Mouse (Mus musculus) regulatory T cell (primary cell): ENCODE results near the gene Igfbp4.

Experiments used
- in situ Hi-C: fragments of 300-600 bp; cut with MboI, MseI; formaldehyde crosslinking; loops from one replicate; pipeline ENCODE4 v1.15.1; 2025; ENCODE audit warnings: high pct_unique_total_duplicates

The Igfbp4 gene

GRCm38 (mm10) chr11:99077869-99078268, 36.8 kb downstream of the Igfbp4 start:
- in situ Hi-C loops: no loop called here

GRCm38 (mm10) chr11:99080902-99081543, 40.0 kb downstream of the Igfbp4 start:
- in situ Hi-C loops: no loop called here

- in situ Hi-C loops: no loop called here
Measured at GRCm38 (mm10) chr11:99081566-99081965, 40.5 kb downstream of the Igfbp4 start.

GRCm38 (mm10) chr11:99082098-99082497, 41.1 kb downstream of the Igfbp4 start:
- in situ Hi-C loops: no loop called here

GRCm38 (mm10) chr11:99083516-99083915, 42.5 kb downstream of the Igfbp4 start:
- in situ Hi-C loops: no loop called here

GRCm38 (mm10) chr11:99084366-99084765, 43.3 kb downstream of the Igfbp4 start:
- in situ Hi-C loops: no loop called here

- in situ Hi-C loops: loop anchor here (5.0 kb wide), 1 partner anchor 36 kb away; no protein-coding TSS in a partner anchor
Measured at GRCm38 (mm10) chr11:99088486-99088885, 47.4 kb downstream of the Igfbp4 start.

- in situ Hi-C loops: loop anchor here (5.0 kb wide), 1 partner anchor 37 kb away; no protein-coding TSS in a partner anchor
Measured at GRCm38 (mm10) chr11:99089077-99089601, 48.1 kb downstream of the Igfbp4 start, which contains the start of gene Tns4. Gene Tns4 (minus strand): TSS chr11:99089306.

GRCm38 (mm10) chr11:99090391-99090790, 49.3 kb downstream of the Igfbp4 start:
- in situ Hi-C loops: loop anchor here (10.0 kb wide), 1 partner anchor 1026 kb away; no protein-coding TSS in a partner anchor

GRCm38 (mm10) chr11:99091666-99092065, 50.6 kb downstream of the Igfbp4 start:
- in situ Hi-C loops: loop anchor here (10.0 kb wide), 1 partner anchor 1027 kb away; no protein-coding TSS in a partner anchor

- in situ Hi-C loops: loop anchor here (10.0 kb wide), 1 partner anchor 1029 kb away; no protein-coding TSS in a partner anchor
Measured at GRCm38 (mm10) chr11:99093740-99094139, 52.7 kb downstream of the Igfbp4 start.

- in situ Hi-C loops: loop anchor here (10.0 kb wide), 1 partner anchor 1030 kb away; no protein-coding TSS in a partner anchor
Measured at GRCm38 (mm10) chr11:99094911-99095676, 54.0 kb downstream of the Igfbp4 start.

GRCm38 (mm10) chr11:99095759-99096158, 54.7 kb downstream of the Igfbp4 start:
- in situ Hi-C loops: loop anchor here (10.0 kb wide), 1 partner anchor 1031 kb away; no protein-coding TSS in a partner anchor

- in situ Hi-C loops: loop anchor here (10.0 kb wide), 1 partner anchor 1032 kb away; no protein-coding TSS in a partner anchor
Measured at GRCm38 (mm10) chr11:99096417-99096816, 55.4 kb downstream of the Igfbp4 start.

GRCm38 (mm10) chr11:99096996-99097774, 56.1 kb downstream of the Igfbp4 start:
- in situ Hi-C loops: loop anchor here (10.0 kb wide), 1 partner anchor 1032 kb away; no protein-coding TSS in a partner anchor

- in situ Hi-C loops: loop anchor here (10.0 kb wide), 1 partner anchor 1034 kb away; no protein-coding TSS in a partner anchor
Measured at GRCm38 (mm10) chr11:99098924-99099323, 57.9 kb downstream of the Igfbp4 start.

GRCm38 (mm10) chr11:99099516-99099915, 58.5 kb downstream of the Igfbp4 start:
- in situ Hi-C loops: loop anchor here (10.0 kb wide), 1 partner anchor 1035 kb away; no protein-coding TSS in a partner anchor

GRCm38 (mm10) chr11:99100215-99100614, 59.2 kb downstream of the Igfbp4 start:
- in situ Hi-C loops: no loop called here

GRCm38 (mm10) chr11:99101693-99102092, 60.6 kb downstream of the Igfbp4 start:
- in situ Hi-C loops: no loop called here

GRCm38 (mm10) chr11:99102575-99103270, 61.7 kb downstream of the Igfbp4 start:
- in situ Hi-C loops: no loop called here
